Mouse (Mus musculus) heart, postnatal 0 days (tissue): ENCODE results near the gene BC028528. TPM values are rescaled to one million over a fixed set of nuclear protein-coding genes. Genes with fewer than 3 reads are reported as not detected.
"Not testable (repeated sequence)": the region's sequence is repeated elsewhere in the genome, so short reads cannot be mapped to it uniquely, and the experiment has no call there.

Experiments used
- ATAC-seq: fragments of 200-750 bp; cut with Nextera tagmentation; 2 replicates; pipeline ENCODE4 v1.8.0; 2017; ENCODE audit warnings: low read depth, moderate number of reproducible peaks, moderate library complexity; ENCODE audit not compliant: insufficient read depth
- DNase-seq: peaks from one replicate; pipeline ENCODE4 v3.0.0-alpha.2; 2016; ENCODE audit warnings: low spot score
- H3K27ac ChIP-seq: fragments of 300-500 bp; sonication (generic); 2 replicates; pipeline ENCODE4 v1.5.1; 2014; ENCODE audit warnings: low read depth, mild to moderate bottlenecking
- H3K27me3 ChIP-seq: fragments of 300-500 bp; sonication (generic); 2 replicates; pipeline ENCODE4 v1.6.1; 2014; ENCODE audit warnings: low read length, mixed read lengths; ENCODE audit not compliant: control insufficient read depth, insufficient read depth
- H3K36me3 ChIP-seq: fragments of 300-500 bp; sonication (generic); replicated peaks from 2 replicates; pipeline ENCODE4 v1.6.1; 2014; ENCODE audit warnings: low read length, mixed read lengths; ENCODE audit not compliant: control insufficient read depth, insufficient read depth
- H3K4me1 ChIP-seq: fragments of 300-500 bp; sonication (generic); 2 replicates; pipeline ENCODE4 v1.6.1; 2014; ENCODE audit warnings: antibody characterized with exemption; ENCODE audit not compliant: control insufficient read depth, insufficient read depth
- H3K4me2 ChIP-seq: fragments of 300-500 bp; sonication (generic); 2 replicates; pipeline ENCODE4 v1.6.1; 2014; ENCODE audit warnings: low read depth, mild to moderate bottlenecking, low read length, moderate library complexity
- H3K4me3 ChIP-seq: fragments of 300-500 bp; sonication (generic); 2 replicates; pipeline ENCODE4 v1.5.1; 2014; ENCODE audit warnings: low read depth, low read length
- H3K9ac ChIP-seq: fragments of 300-500 bp; sonication (generic); replicated peaks from 2 replicates; pipeline ENCODE4 v1.6.1; 2014; ENCODE audit warnings: low read depth, low read length, mixed read lengths
- H3K9me3 ChIP-seq: fragments of 300-500 bp; sonication (generic); replicated peaks from 2 replicates; pipeline ENCODE4 v1.6.1; 2016; ENCODE audit warnings: low read length; ENCODE audit not compliant: control insufficient read depth
- CTCF ChIP-seq: IDR thresholded peaks from 2 replicates; pipeline ENCODE4 v1.5.1; 2016; ENCODE audit warnings: antibody characterized with exemption, control low read depth, low read depth
- EP300 ChIP-seq: IDR thresholded peaks from 2 replicates; pipeline ENCODE4 v1.6.1; 2016; ENCODE audit warnings: antibody characterized with exemption, low read depth
- WGBS: fragments of 180-500 bp; shearing (Covaris S2); extraction: QIAGEN DNeasy Blood & Tissue Kit; methylation state at CpG from one replicate; pipeline ENCODE4 v1.1.7; 2014; 5-methylcytosine and 5-hydroxymethylcytosine counted together
- polyA plus RNA-seq: library from polyadenylated mRNA; unstranded; fragments of >200 nt; fragmentation: Nextera tagmentation; extraction: Ambion mirVana; gene quantifications from 2 replicates; pipeline ENCODE4 v1.2.1, GENCODE M21; 2015
- total RNA-seq: library from RNA; depleted of rRNA; stranded (reverse); fragments of >200 nt; gene quantifications from 2 replicates; pipeline ENCODE4 v1.2.3, GENCODE M21; 2014; ENCODE audit warnings: low replicate concordance

BC028528 gene
- total and polyA plus RNA-seq, 2 experiments from 2014 or later, result 5.3 to 38.0 TPM

- DNase-seq, result peak; percentile 77
- no peak overlapping the region for H3K4me2 ChIP-seq
- H3K27me3 ChIP-seq, result no peaks in the 10 kb centered on the region
- no peak overlapping the region for H3K4me3 ChIP-seq
- TF ChIP-seq CTCF (peak; percentile 73), EP300 (no peak)
- peaks cover 33% of the 10 kb centered on the region for H3K36me3 ChIP-seq
- WGBS, result 42% methylated on average over 2 of the region's 2 CpGs
- no peak overlapping the region for H3K9ac ChIP-seq
- no peaks in the 10 kb centered on the region for H3K9me3 ChIP-seq
- H3K4me1 ChIP-seq, result 0 out of 2 replicates have a peak, but pooled peaks cover under 1% of the 10 kb centered on the region
- ATAC-seq, result peak; percentile 66; the same call in 1 of the 2 replicates
- no peak overlapping the region for H3K27ac ChIP-seq
Measured at GRCm38 (mm10) chr3:95861796-95862195, 30.0 kb downstream of the BC028528 start.

DNA sequence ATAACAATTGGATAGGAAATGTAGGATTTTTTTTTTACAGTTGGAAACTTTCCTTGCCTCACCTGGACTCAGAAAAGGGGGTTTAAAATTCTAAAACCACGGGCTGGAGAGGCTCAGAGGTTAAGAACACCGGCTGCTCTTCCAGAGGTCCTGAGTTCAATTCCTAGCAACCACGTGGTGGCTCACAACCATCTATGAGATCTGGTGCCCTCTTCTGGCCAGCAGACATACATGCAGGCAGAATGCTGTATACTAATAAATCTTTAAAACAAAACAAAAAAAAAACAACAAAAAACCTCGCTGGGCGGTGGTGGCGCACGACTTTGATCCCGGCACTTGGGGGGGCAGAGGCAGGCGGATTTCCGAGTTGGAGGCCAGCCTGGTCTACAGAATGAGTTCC lies 30.6 kb downstream of the BC028528 start:
- 73% methylated on average over 10 of the region's 10 CpGs for WGBS
- Histone ChIP-seq H3K9me3 (no peaks in the 10 kb centered on the region), H3K36me3 (peaks cover 28% of the 10 kb centered on the region), H3K27me3 (no peaks in the 10 kb centered on the region), H3K4me2 (no peak overlapping the region), H3K9ac (no peak overlapping the region), H3K27ac (no peak overlapping the region), H3K4me1 (0 out of 2 replicates have a peak, but pooled peaks cover 5% of the 10 kb centered on the region), H3K4me3 (no peak overlapping the region)
- DNase-seq (no peak), ATAC-seq (no peak)
- no peak for TF ChIP-seq EP300
- peak; percentile 31 for TF ChIP-seq CTCF

GRCm38 (mm10) chr3:95860323-95860722 lies 31.5 kb downstream of the BC028528 start:
- no peak for DNase-seq
- TF ChIP-seq EP300, result no peak
- peak; percentile 45 for TF ChIP-seq CTCF
- ATAC-seq, result no peak
- Histone ChIP-seq H3K4me3 (no peak overlapping the region), H3K27ac (no peak overlapping the region), H3K4me1 (0 out of 2 replicates have a peak, but pooled peaks cover 5% of the 10 kb centered on the region), H3K4me2 (no peak overlapping the region), H3K9me3 (no peaks in the 10 kb centered on the region), H3K27me3 (no peaks in the 10 kb centered on the region), H3K9ac (no peak overlapping the region), H3K36me3 (peaks cover 19% of the 10 kb centered on the region)
- 67% methylated on average over 3 of the region's 3 CpGs for WGBS

- not testable (repeated sequence) for H3K9me3 ChIP-seq, H3K27ac ChIP-seq, H3K9ac ChIP-seq, H3K4me2 ChIP-seq, H3K27me3 ChIP-seq, DNase-seq, H3K4me3 ChIP-seq, H3K36me3 ChIP-seq, ATAC-seq
- WGBS, result 68% methylated on average over 3 of the region's 3 CpGs
- peaks cover 13% of the 10 kb centered on the region for H3K4me1 ChIP-seq
Measured at GRCm38 (mm10) chr3:95858278-95858677, 33.5 kb downstream of the BC028528 start.

GRCm38 (mm10) chr3:95857050-95857449 lies 34.8 kb downstream of the BC028528 start:
- not testable (repeated sequence) for H3K9me3 ChIP-seq, H3K4me2 ChIP-seq, H3K9ac ChIP-seq, H3K4me3 ChIP-seq, H3K27me3 ChIP-seq, DNase-seq, H3K27ac ChIP-seq, ATAC-seq
- Histone ChIP-seq H3K36me3 (peaks cover 14% of the 10 kb centered on the region), H3K4me1 (peaks cover 13% of the 10 kb centered on the region)
- 73% methylated on average over 1 of the region's 1 CpGs for WGBS

GRCm38 (mm10) chr3:95856115-95856514 lies 35.7 kb downstream of the BC028528 start:
- no peak for ATAC-seq

More at GRCm38 (mm10) chr3:95856115-95856514, 35.7 kb downstream of the BC028528 start:
- Histone ChIP-seq H3K27ac (peak overlapping the region; percentile 79), H3K27me3 (no peaks in the 10 kb centered on the region), H3K4me3 (peak overlapping the region; percentile 90), H3K9me3 (no peaks in the 10 kb centered on the region), H3K36me3 (peaks cover 20% of the 10 kb centered on the region), H3K4me2 (peak overlapping the region; percentile 93), H3K4me1 (peaks cover 16% of the 10 kb centered on the region), H3K9ac (peak overlapping the region; percentile 89)
- 21% methylated on average over 7 of the region's 7 CpGs for WGBS
- no peak for TF ChIP-seq CTCF
- TF ChIP-seq EP300, result no peak
- no peak for DNase-seq
